Mouse (Mus musculus): ENCODE results near the gene Fcrl5.
"Not testable (repeated sequence)": the region's sequence is repeated elsewhere in the genome, so short reads cannot be mapped to it uniquely, and the experiment has no call there.

Gene Fcrl5

DNA sequence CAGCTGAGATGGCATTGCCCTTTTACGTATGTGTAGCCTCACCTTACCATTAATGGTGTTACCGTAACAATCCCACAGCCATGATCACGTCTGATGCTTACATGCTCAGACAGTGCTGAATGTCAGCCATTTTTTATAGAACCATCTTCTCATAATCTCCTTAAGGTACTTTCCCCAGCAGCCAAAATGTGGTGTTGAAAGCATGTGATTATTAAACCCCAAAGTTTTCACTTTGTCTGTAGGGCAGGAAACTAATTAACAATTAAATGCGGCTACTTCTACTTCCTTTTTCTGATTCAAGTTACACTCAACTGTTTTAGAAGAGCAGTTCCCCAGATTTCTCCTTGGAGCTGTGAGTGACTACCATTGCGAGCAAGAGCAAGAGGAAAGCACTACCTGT lies at the start of gene Fcrl5:
TSS of gene Fcrl5 (plus strand) at position 295 of the 400 bp plus-strand sequence.
- no peak for DNase-seq

GRCm38 (mm10) chr3:87390935-87391334 lies 44.6 kb upstream of the Fcrl5 start:
- no peak for DNase-seq

GRCm38 (mm10) chr3:87398809-87399208 lies 36.8 kb upstream of the Fcrl5 start:
- no peak for DNase-seq

DNA sequence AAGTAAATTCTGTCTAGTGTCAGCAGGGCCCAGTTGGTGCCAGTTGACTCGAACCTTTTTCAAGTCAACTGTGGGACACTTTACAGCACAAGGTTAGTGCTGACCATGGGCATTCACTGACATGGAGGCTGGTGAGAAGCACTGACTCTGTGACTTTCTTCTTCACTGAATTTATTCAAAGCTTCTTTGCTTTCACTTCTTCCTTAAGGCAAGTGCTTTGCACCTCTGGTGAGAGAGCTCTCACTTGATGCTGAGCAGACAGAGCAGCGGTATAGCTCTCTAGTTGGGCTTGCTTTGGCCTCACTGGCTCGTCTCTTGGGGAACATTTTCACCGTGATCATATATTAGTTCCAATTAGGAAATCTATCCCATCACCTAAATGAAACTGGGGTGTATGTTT lies 35.7 kb upstream of the Fcrl5 start:
- DNase-seq: no peak

DNA sequence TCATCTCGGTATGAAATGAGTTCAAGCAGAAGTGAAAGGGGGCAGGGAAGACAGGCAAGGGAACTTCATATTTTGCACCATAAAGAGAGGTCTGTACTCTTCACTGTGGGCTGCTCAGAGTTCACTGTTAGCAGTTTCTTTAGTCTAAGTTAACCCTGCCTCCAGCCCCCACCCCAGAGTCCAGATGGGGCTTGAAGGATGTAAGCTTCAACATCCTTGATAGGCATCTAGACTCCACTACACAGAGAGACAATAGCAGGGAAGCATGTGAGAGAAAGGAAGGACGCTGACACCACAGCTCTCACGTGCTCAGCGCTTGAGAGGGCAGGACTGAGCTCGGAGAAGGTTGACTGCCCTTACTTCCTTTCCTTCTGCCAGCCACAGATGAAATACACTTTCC lies 34.3 kb upstream of the Fcrl5 start:
- no peak for DNase-seq

- no peak for DNase-seq
Measured at GRCm38 (mm10) chr3:87408171-87408570, 27.4 kb upstream of the Fcrl5 start.

GRCm38 (mm10) chr3:87409196-87409935 lies 26.2 kb upstream of the Fcrl5 start:
- no peak for DNase-seq

DNA sequence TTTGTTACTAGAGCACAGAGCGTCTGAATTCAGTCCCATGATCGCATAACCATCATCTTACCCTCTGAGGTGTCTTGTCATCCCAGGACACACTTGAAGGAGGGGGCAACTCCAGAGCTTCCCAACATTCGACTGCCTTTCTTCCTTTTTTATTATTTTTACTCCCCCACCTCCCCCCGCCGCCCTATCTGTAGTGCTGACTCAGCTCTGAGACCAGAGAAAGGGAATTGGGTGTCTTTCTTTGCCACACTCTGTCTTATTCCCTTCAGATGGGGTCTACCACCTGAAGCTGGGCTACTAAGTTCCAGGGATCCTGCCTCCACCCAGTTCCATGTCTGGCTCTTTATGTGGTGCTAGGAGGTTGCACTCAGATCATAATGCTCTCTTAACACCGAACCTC lies 25.0 kb upstream of the Fcrl5 start:
- no peak for DNase-seq

DNA sequence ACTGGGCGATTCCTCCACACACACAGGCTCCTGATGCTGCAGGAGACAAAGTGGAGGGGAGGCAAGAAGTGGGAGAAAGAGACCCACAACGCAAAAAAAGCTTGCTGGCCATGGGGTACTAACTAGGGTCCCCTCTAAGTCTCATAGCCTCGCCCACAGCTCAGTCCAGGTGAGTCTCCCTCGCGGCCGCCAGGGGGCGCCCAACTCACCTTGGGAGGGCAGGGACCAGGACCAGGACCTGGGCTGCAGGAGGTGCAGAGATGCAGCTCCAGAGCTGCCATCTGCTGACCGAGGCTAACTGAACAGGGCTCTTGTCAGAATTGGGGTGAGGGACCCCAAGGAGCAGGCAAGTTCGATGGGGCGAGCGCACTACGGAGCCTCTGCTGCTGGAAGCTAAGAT lies 24.4 kb upstream of the Fcrl5 start:
- DNase-seq: peak; percentile 36 to 43

GRCm38 (mm10) chr3:87420645-87421044 lies 14.9 kb upstream of the Fcrl5 start:
- DNase-seq: no peak

DNA sequence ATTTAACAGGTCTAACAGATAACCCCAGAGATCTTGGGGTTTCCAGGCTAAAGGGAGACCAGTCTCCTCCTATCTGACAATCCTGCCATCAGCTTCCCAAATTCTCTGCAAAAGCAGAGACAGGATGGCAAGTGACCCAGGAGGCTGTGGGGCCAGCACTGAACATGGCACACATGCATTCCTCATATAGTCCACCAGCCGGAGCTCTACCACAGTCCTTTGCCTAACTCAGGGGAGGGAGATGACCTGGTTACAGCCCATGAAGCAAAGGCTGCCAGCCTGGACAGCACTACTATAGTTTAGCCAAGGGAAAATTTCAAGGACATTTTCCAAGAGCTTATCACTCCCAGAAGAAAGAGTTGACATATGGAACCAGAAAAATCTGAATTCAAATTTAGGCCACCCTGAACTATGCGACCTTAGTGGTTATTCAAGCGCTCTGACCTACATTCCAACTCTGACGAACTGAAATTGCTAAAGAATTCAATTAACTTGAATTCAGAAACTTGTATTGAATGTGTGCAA lies 13.1 kb upstream of the Fcrl5 start:
- DNase-seq: peak; percentile 5 to 12

DNA sequence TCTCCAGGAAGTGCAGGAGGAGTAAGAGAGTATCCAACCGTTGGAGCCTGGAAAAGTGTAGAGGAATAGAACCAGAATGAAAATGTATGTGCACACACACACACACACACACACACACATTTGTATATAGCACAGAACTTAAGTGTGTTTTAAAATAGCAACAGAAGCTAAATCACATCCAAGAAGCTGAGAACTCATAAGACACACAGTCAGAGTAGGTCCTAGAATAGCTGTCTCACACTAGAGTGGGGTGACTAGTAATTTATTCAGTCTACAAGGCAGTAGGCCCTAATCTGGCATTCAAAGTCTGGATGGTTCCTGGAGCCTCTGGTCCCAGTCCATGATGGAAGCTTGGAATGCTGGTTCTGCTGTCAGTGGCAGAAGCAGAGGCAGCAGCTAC lies 5.0 kb downstream of the Fcrl5 start:
- no peak for DNase-seq

DNA sequence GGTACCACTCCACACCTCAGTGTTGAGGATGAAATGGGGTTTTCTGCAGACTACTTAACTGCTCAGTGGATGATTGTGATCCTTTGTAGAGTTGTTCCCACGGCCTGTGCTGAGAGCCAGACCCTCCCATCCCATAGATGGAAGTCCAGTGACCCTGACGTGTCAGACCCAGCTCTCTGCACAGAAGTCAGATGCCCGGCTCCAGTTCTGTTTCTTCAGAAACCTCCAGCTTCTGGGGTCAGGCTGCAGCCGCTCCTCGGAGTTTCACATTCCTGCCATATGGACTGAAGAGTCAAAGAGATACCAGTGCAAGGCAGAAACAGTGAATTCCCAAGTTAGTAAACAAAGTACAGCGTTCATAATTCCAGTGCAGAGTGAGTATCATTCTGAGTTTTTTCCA lies 8.4 kb downstream of the Fcrl5 start:
- no peak for DNase-seq

- DNase-seq: no peak
Measured at GRCm38 (mm10) chr3:87465454-87465853, 29.9 kb downstream of the Fcrl5 start.

- DNase-seq: no peak
Measured at GRCm38 (mm10) chr3:87467011-87467410, 31.4 kb downstream of the Fcrl5 start.

DNA sequence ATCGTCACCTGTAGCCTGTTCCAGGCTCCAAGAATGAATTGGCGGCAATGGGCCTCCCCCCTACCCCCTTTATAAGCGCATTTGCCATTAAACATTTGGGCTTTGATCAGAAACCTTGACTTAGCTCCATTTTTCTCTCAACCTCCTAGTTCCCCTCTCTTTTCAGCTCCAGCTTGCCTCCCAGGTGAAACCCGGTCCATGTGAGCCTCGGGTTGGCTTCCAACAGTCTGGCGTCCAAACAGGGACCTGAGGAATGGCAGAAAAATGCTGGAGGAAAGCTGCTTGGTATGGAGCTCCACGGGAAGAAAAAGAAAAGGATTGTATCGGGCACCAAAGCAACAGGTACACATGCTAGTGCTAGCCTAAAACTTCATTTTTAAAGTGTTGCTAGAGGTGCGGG lies 31.8 kb downstream of the Fcrl5 start:
- DNase-seq: no peak

DNA sequence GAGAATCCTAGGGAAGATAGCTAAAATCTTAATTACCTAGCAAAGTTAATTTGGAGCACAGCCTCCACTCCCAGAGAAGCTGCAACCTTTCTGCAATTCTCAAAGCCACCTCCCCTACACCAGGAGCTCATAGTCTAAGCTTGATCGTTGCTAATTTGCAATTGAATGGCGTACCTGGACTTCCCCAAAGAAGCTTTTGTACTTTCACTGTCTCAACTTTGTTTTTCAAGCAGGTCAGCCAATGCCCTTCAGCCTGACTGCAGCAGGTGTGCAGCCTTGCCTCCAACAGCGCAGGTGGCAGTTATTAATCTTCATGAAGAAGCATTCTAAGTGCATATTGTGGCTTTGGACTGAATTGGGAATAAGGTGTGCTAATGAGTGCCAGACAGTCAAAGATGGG lies 42.4 kb downstream of the Fcrl5 start:
- DNase-seq: not testable (repeated sequence)

DNA sequence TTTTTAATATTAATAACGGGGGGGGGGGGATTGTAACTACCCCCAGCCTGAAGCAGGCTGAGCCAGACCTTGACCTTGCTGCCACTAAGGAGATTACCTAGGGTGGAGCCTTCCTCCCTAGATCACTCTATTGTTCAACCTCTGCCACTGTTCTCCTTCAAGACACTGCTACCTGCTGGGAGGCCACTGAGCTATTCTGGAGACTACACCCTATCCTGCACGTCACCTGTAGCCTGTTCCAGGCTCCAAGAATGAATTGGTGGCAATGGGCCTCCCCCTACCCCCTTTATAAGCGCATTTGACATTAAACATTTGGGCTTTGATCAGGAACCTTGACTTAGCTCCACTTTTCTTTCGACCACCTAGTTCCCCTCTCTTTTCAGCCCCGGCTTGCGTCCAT lies 43.0 kb downstream of the Fcrl5 start:
- not testable (repeated sequence) for DNase-seq

DNA sequence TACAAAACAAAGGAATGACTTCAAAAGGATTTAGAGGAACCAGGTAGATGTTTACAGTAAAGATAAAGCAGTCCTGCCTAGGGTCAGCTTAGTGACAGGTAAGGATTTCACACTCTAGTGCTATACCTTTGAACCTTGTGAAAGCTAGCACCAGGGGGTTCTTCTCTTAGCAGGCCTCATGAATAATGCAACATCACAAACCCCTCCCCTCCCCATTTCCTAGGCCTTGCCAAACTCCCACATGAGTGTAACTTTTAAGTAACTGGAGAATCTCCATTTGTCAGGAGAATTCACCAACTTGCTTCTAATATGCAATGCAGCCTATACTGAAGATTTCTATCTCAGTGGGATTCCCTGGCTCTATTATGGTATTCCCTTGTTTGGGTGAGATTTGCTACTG lies 43.7 kb downstream of the Fcrl5 start:
- DNase-seq: not testable (repeated sequence)

GRCm38 (mm10) chr3:87487392-87487791 lies 51.8 kb downstream of the Fcrl5 start:
- DNase-seq: no peak

- no peak for DNase-seq
Measured at GRCm38 (mm10) chr3:87487911-87488310, 52.3 kb downstream of the Fcrl5 start.

DNA sequence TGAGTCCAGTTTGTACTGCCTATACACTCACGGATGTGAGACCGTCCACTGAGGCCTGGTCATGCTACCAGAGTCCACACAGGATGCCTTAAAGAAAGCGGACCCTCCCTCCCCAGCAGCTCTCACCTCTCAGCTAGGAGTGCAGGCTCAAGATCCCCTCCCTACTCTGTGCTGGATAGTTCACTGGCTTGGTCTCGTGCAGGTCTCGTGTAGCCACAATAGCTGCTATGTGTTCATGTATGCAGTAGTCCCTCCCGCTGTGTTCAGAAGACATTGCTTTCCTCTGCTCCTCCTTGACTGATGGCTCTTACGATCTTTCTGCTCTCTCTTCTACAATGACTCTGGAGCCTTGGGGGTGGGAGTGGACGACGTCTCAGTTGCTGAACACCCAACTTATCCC lies 62.7 kb downstream of the Fcrl5 start:
- no peak for DNase-seq

- DNase-seq: peak; percentile 59 to 64
Measured at GRCm38 (mm10) chr3:87499072-87499471, 63.5 kb downstream of the Fcrl5 start.

- no peak for DNase-seq
Measured at GRCm38 (mm10) chr3:87500088-87501055, 64.8 kb downstream of the Fcrl5 start.

Measured in cerebellum, adult 18-20 months (tissue).